Mouse (Mus musculus): ENCODE data around the gene Mrpl2.
A peak's percentile ranks its signal among the peaks of the same experiment; 100 is the strongest.

Gene Mrpl2

GRCm38 (mm10) chr17:46645561-46646321, at the start of gene Mrpl2, which contains the start of gene Klc4:
TSS of gene Mrpl2 (plus strand) at chr17:46646229.
TSS of gene Klc4 (minus strand) at chr17:46646022.
- peak; percentile 96 to 97 for DNase-seq

- no peak for DNase-seq
These were observed 48.1 kb upstream of the Mrpl2 start for GRCm38 (mm10) chr17:46597956-46598355.

DNA sequence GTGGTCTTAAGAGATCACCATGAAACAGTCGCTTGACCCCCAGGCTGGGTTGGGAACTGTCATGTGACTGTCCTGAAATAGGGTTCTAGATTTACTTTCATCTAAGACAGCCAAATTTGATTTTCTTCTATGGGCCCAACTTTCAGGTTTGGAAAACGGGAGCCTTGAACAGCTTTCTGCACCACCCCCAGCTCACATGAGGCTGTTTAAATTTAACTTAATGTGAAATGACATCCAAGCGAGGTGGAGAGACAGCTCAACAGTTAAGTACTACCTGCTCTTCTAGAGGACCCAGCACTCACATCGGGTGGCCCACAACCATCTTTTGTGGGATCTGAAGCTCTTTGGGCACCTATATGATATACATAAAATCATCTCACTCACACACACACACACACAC, 47.1 kb upstream of the Mrpl2 start:
- no peak for DNase-seq

DNA sequence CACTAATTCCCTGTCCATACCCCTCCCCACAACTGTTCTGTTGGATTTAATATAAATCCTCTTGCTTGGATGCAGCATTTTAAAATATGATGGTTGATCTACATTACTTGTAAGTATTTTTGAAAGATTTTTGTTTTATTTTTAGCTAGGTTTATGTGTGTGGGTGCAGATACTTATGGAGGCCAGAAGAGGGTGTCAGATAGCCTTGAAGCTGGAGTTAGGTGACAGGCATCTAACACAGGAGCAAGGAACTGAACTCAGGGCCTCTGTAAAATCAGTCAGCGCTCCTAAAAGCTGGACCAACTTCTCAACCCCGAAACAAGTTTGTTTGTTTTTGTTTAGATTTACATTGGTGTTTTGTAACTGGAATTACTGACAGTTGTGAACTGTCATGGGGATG, 45.5 kb upstream of the Mrpl2 start:
- no peak for DNase-seq

- no peak for DNase-seq
These were observed 43.8 kb upstream of the Mrpl2 start for GRCm38 (mm10) chr17:46602212-46602611.

- DNase-seq: no peak
These were observed 42.8 kb upstream of the Mrpl2 start for GRCm38 (mm10) chr17:46603229-46603628.

- DNase-seq: no peak
These were observed 40.9 kb upstream of the Mrpl2 start for GRCm38 (mm10) chr17:46605126-46605525.

DNA sequence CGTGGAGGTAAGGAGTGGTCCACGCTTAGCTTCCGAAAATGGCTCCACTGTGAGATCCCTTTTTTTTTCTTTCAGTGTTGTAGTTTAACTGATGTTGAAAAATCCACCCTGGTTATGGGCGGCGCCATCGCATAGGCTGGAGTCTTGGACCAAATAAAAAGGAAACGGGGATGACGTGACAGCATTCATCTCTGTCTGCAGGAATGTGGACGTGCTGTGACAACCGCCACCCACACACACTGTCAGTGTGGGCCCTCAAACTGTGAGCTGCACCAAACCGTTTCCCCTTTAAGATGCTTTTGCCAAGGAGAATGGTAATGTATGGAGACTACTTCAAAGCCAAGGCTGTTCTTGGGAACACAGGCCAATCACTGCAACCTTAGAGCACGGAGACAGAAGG, 40.0 kb upstream of the Mrpl2 start:
- no peak for DNase-seq

DNA sequence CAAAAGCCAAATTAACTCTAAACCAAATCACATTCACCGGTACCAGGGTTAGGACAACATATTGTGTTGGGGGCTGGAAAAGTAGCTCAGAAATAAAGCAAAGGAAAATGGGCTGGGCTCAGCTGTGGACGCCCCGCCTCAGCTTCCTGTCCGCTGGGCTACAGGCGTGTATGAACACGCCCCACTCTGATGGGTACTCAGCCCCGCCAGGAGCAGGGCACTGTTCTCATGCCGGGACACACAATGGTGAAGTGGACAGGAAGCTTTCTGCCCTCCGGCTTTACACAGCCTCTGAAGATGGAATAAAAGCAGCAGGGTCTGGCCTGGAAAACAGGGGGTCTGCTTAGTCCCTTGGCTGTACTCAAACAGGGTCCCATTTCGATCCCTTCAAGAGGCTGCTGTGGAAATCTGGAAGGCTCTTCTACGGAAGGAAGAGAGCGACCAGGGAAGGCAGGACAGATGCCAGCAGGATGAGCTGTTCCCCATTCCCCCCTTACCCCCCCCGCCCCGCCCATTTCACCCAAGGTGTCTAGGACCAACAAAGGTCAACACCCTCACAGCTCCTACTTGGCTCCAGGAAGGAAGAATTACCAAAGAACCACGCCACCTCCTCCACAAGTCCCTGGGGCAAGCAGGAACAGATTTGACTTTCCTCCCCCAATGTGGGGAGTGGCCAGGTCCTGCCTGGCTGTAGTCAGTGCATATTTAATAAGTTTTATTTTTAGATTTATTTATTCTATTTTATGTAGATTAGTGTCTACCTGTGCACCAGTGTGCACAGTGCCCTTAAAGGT, 36.1 kb upstream of the Mrpl2 start:
- no peak for DNase-seq

GRCm38 (mm10) chr17:46611316-46611715, 34.7 kb upstream of the Mrpl2 start:
- no peak for DNase-seq

GRCm38 (mm10) chr17:46612189-46612588, 33.8 kb upstream of the Mrpl2 start:
- DNase-seq: no peak

DNA sequence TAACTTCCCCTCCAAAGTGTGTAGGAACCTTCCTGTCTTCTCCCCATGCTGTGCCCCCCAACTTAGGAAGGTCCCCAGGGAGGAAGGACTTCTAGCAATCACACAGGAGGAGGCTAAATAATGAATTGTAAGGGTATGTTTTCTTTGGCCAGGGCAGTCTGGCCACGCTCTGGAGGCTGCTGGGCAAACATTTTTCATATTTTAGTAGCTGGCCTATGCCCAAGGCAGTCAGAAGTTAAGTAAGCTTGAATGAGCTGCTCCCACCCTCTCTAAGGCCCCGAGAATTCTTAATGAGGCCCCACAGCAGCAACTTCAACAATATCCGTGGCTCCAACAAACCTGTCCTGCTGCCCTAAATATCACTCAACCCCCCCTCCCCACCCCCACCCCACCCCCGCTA, 33.2 kb upstream of the Mrpl2 start:
- no peak for DNase-seq

GRCm38 (mm10) chr17:46613229-46613628, 32.8 kb upstream of the Mrpl2 start:
- no peak for DNase-seq

GRCm38 (mm10) chr17:46617799-46618198, 28.2 kb upstream of the Mrpl2 start:
- no peak for DNase-seq

DNA sequence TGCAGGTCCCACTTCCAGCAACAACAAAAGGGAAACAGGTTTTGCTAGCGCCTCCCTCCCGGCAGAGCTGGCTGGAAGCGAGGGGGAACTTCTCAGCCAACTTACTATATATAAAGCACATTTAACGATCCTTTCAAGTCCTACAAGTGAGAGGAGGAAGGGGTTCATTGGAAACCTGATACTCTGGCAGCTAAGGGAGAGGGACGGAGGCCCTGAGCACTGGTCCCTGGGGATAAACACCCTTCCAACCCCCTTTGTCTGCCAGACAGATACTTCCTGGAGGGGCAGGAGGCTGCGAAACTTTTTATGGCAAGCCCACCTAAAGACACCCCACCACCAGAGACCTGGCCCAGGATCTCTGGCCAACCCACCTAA, 27.6 kb upstream of the Mrpl2 start:
- no peak for DNase-seq

DNA sequence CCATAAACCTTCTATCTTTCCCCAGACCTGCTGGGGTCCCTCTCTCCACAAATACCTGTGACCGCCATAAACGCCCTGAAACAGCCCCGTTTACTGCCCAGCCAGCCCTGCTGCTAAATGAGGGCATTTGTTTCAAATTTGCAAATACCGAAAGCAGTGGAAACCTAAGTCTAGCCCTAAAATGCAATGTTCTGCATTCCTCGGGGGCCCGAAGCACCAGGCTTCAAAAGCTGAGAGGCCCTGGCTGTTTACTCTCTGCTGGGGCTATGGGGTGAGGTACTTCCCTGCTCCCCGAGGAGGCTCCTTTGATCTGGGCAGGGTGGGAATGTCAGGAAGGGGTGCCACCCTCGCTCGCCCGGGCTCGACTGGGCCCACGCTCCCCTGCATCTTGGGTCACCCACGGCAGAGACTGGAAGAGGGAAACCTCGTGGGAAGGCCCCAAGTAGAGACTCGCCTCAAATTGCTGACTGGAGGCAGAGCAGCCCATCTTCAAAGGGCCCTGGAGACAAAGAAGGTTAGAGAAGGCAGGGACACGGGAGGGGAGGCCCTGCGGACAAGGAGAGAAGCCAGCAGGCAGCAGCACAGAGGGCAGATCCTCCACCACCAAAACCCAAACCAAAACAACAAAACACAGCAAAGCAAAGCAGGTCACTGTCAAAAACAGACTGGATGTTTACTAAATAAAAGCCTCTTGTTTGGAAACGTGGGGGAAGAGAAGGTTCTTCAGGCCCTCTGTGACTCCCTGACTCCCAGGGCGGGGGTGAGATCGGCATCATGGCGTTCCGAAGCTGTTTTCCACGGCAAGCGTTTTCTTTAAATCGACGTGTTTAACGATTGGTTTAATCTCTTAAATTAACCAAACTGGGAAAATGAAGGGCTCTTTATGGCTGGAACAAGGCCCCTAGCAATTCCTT, 27.0 kb upstream of the Mrpl2 start:
- DNase-seq: no peak

DNA sequence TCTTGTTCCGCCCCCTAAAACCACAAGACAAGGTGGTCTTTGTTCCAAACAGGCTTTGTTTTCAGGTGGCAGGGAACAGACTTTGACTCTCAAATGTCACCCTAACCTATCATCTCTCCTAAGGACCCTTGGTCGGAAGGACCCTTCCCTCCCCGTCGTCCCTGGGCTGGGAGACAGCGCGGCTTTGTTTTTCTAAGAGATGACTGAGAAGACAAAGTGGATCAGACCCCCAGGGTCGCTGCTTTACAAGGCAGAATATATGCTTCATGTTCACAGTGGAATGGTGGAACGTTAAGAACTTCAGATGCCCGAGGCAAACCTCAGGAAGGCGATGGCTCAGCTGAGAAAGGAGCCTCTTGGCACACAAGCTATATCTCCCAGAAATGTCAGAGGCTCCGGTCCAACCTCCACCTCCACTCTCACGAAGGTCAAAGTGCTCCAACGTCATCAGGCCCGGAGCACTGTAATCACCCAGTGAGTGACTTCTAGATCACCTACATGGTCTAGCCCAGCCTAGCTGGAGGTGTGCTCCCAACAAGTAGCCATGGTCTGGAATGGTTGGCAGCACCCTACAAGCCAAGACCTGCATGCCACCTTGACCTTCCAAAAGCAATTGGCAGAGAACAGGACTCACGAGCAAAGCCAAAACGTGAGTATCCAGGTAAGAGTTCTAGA, 26.2 kb upstream of the Mrpl2 start:
- no peak for DNase-seq

DNA sequence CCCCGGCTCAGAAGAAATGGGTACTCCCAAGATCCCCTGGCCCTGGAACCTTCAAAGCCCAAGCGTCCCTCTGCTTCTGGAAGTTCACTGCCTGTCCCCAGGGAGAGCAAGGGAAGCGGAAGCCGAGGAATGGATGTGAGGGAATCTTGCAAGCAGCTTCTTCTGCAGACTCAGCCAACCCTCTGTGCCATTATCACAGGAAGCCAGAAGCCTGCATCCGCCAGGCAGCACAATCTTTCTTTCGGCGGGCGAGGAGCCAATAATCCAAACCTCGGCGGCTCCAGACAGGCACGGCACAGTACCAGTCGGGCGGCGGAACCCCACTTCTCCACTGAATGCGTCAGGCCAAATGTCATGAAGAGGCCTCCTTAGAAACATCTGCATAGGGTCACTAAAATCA, 24.7 kb upstream of the Mrpl2 start:
- DNase-seq: no peak

DNA sequence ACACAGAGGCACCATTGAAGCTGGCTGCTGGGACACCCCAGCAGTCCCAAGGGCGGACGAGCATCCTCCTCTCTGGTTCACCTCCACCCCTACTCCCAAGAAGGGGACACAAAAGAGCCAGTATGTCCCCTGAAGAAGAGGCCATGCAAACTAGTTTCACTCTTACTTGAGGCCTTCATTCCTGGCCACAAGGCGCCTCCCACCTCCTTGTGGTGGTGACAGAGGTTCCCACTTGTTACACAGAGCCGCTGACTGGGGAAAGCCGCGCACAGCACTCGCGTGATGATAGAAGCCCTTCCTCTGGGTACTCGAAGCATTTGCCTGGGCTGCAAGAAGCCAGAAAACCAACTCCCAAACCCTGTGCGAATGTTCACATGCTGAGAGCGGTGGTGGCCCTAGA, 23.8 kb upstream of the Mrpl2 start:
- DNase-seq: no peak

DNA sequence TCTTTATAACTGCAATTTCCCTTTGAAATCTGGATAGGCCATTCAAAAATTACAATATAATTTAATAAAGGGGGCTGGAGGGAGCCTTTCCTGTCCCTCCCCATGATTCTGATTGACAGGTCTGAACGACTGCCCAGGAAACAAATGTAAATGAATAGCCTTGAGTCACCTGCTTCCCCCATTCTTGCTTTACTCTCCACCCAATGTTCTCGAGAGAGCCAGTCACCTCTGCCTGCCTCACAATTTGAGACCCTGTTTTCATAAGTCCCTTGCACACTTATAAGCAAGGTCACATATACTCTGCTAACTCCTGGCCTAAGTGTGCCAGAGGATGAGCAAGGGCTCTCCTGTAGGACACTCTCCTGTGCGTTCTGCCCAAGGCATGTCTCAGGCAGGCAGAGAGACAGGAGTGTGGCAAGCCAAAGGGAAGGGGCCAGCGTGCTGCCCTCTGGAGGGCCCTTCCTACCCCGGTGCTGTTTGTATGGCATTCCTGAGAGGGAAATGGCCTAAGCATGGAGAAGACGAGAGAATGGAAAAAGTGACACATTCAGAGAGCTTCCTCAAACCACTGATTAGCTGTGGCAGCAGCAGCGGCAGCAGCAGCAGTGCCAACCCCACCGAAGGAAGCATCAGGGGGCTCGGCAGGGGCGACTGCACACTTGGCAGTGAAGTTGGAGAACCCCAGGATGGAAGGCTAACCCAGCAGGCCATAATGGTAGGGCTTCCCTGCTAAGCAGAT, 22.0 kb upstream of the Mrpl2 start:
- DNase-seq: no peak

- DNase-seq: no peak
These were observed 21.4 kb upstream of the Mrpl2 start for GRCm38 (mm10) chr17:46624598-46624997.

DNA sequence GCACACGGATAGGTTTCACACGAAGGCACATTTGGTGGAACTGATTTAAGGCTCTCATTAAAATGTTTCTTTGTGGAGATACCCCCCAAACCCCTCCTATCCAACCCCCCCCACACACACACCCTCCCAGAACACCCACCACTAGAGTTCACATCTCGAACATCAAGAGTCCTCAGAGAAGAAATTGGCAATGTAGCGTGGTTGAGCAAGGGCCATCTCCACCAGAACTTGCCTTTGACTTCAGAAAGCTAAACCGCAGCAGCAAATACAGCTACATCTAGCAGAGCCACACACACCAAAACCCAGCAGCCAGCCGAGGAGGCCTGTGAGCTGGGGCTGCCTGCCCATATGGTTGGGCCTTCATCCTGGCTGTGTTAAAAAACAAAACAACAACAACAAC, 18.6 kb upstream of the Mrpl2 start:
- no peak for DNase-seq
